Mouse (Mus musculus) ovary, adult 2 months (tissue): Measurements from ENCODE around the gene Tbc1d12. TPM values are rescaled to one million over a fixed set of nuclear protein-coding genes. Genes with fewer than 3 reads are reported as not detected.

ENCODE experiments used
- polyA plus RNA-seq: library from polyadenylated mRNA; depleted of rRNA; stranded (reverse); fragments of >200 nt; gene quantifications from 2 replicates; pipeline ENCODE4 v1.2.3, GENCODE M21; 2012; rRNA removed

Tbc1d12 gene
- polyA plus RNA-seq, result 7.8 and 12.1 TPM in 2 replicates

GRCm38 (mm10) chr19:38836438-38837170, at the start of gene Tbc1d12:
Tbc1d12 (plus strand) TSS chr19:38836579.

GRCm38 (mm10) chr19:38818766-38819426, 17.5 kb upstream of the Tbc1d12 start, which contains the start of gene Noc3l:
Noc3l (minus strand) TSS chr19:38819237.

GRCm38 (mm10) chr19:38930788-38931565, 94.6 kb downstream of the Tbc1d12 start, which contains the start of gene Hells:
Hells (plus strand) TSS chr19:38930915.

Other genes with a start within 250 kb of the Tbc1d12 start
- 3.0 and 4.3 TPM in 2 replicates for gene Noc3l, start 17.3 kb upstream of the Tbc1d12 start, polyA plus RNA-seq
- gene Hells, start 94.3 kb downstream of the Tbc1d12 start, polyA plus RNA-seq, result 1.0 and 1.4 TPM in 2 replicates
- not detected in 2 replicates for gene Cyp2c55, start 170.4 kb downstream of the Tbc1d12 start, polyA plus RNA-seq
- gene Cyp2c65, start 224.4 kb downstream of the Tbc1d12 start, polyA plus RNA-seq, result not detected in 2 replicates